Mouse (Mus musculus) retina, postnatal 1 day (tissue): Measurements from ENCODE around the gene Fam83g.

Source experiments
- DNase-seq: peaks from one replicate; pipeline ENCODE4 v3.0.0-alpha.2; 2012

The Fam83g gene

GRCm38 (mm10) chr11:61719387-61719786 is 35.5 kb downstream of the Fam83g start:
- DNase-seq, result no peak

GRCm38 (mm10) chr11:61719826-61720225 is 35.9 kb downstream of the Fam83g start:
- no peak for DNase-seq

GRCm38 (mm10) chr11:61720636-61721035 is 36.7 kb downstream of the Fam83g start, which contains the start of gene Slc5a10:
Gene Slc5a10, minus strand, starts transcription at chr11:61720826.
- DNase-seq, result no peak

GRCm38 (mm10) chr11:61722077-61722476 is 38.2 kb downstream of the Fam83g start:
- DNase-seq, result peak; percentile 27

- no peak for DNase-seq
Observed at GRCm38 (mm10) chr11:61728037-61728436, 44.1 kb downstream of the Fam83g start.

- DNase-seq, result no peak
Observed at GRCm38 (mm10) chr11:61732672-61733071, 48.8 kb downstream of the Fam83g start.

- no peak for DNase-seq
Observed at GRCm38 (mm10) chr11:61737290-61737689, 53.4 kb downstream of the Fam83g start.

- no peak for DNase-seq
Observed at GRCm38 (mm10) chr11:61740500-61740899, 56.6 kb downstream of the Fam83g start.

GRCm38 (mm10) chr11:61743768-61744167 is 59.9 kb downstream of the Fam83g start:
- DNase-seq, result no peak

- no peak for DNase-seq
Observed at GRCm38 (mm10) chr11:61744460-61744859, 60.6 kb downstream of the Fam83g start.

GRCm38 (mm10) chr11:61745781-61746180 is 61.9 kb downstream of the Fam83g start:
- DNase-seq, result no peak

GRCm38 (mm10) chr11:61747161-61747560 is 63.3 kb downstream of the Fam83g start:
- no peak for DNase-seq

GRCm38 (mm10) chr11:61751612-61752011 is 67.7 kb downstream of the Fam83g start:
- peak; percentile 23 for DNase-seq

GRCm38 (mm10) chr11:61757151-61757550 is 73.3 kb downstream of the Fam83g start:
- no peak for DNase-seq
